Mouse (Mus musculus) limb, embryonic 14.5 days (tissue): Measurements from ENCODE around the gene Zfp444. TPM values are rescaled to one million over a fixed set of nuclear protein-coding genes. Genes with fewer than 3 reads are reported as not detected.

Source experiments
- ATAC-seq: fragments of 200-750 bp; cut with Nextera tagmentation; 2 replicates; pipeline ENCODE4 v1.8.0; 2017; ENCODE audit warnings: low read depth, moderate number of reproducible peaks, moderate TSS enrichment; ENCODE audit not compliant: low FRiP score
- DNase-seq: peaks from one replicate; pipeline ENCODE4 v3.0.0-alpha.2; 2015; ENCODE audit warnings: low spot score
- H3K27ac ChIP-seq: fragments of 300-500 bp; sonication (generic); replicated peaks from 2 replicates; pipeline ENCODE4 v1.5.1; 2014; ENCODE audit warnings: low read depth, mild to moderate bottlenecking, low read length, moderate library complexity, mixed read lengths
- H3K27me3 ChIP-seq: fragments of 300-500 bp; sonication (generic); 2 replicates; pipeline ENCODE4 v1.6.1; 2014; ENCODE audit warnings: low read length, mixed read lengths; ENCODE audit not compliant: control insufficient read depth, insufficient read depth
- H3K36me3 ChIP-seq: fragments of 300-500 bp; sonication (generic); 2 replicates; pipeline ENCODE4 v1.6.1; 2014; ENCODE audit warnings: mild to moderate bottlenecking, low read length, moderate library complexity, mixed read lengths; ENCODE audit not compliant: control insufficient read depth, insufficient read depth
- H3K4me1 ChIP-seq: fragments of 300-500 bp; sonication (generic); 2 replicates; pipeline ENCODE4 v1.6.1; 2014; ENCODE audit warnings: antibody characterized with exemption, low read length, mixed read lengths; ENCODE audit not compliant: control insufficient read depth, insufficient read depth
- H3K4me2 ChIP-seq: fragments of 300-500 bp; sonication (generic); replicated peaks from 2 replicates; pipeline ENCODE4 v1.6.1; 2014; ENCODE audit warnings: low read depth, mild to moderate bottlenecking, low read length, moderate library complexity; ENCODE audit not compliant: severe bottlenecking
- H3K4me3 ChIP-seq: fragments of 300-500 bp; sonication (generic); replicated peaks from 2 replicates; pipeline ENCODE4 v1.5.1; 2014; ENCODE audit warnings: low read length
- H3K9ac ChIP-seq: fragments of 300-500 bp; sonication (generic); 2 replicates; pipeline ENCODE4 v1.6.1; 2014; ENCODE audit warnings: mild to moderate bottlenecking, low read depth, low read length, moderate library complexity; ENCODE audit not compliant: severe bottlenecking
- H3K9me3 ChIP-seq: fragments of 300-500 bp; sonication (generic); 2 replicates; pipeline ENCODE4 v1.6.1; 2016; ENCODE audit warnings: low read length; ENCODE audit not compliant: control insufficient read depth
- POLR2A ChIP-seq: fragments of 200-500 bp; IDR thresholded peaks from 2 replicates; pipeline ENCODE4 v1.8.0; 2012; ENCODE audit warnings: inconsistent platforms, mild to moderate bottlenecking, moderate library complexity, borderline replicate concordance; ENCODE audit not compliant: insufficient read depth, insufficient read length; ENCODE audit errors: extremely low read depth
- WGBS: fragments of 180-500 bp; shearing (Covaris S2); extraction: QIAGEN DNeasy Blood & Tissue Kit; methylation state at CpG from one replicate; pipeline ENCODE4 v1.1.7; 2014; 5-methylcytosine and 5-hydroxymethylcytosine counted together
- polyA plus RNA-seq, 2 experiments: library from polyadenylated mRNA; depleted of rRNA in 1 of 2; stranded (reverse) in 1 of 2; unstranded in 1 of 2; fragments of >200 nt; fragmentation: Nextera tagmentation in 1 of 2; extraction: Ambion mirVana in 1 of 2; gene quantifications; 2 replicates each; pipeline versions ENCODE4 v1.2.1 to v1.2.3; 2012 to 2014

The Zfp444 gene
- polyA plus RNA-seq, 2 experiments: 50.6 to 54.2 TPM

GRCm38 (mm10) chr7:6161541-6161940, 10.5 kb upstream of the Zfp444 start:
- DNase-seq: no peak
- Histone ChIP-seq H3K27me3 (no peaks in the 10 kb centered on the region), H3K4me2 (no peak overlapping the region), H3K9me3 (no peaks in the 10 kb centered on the region), H3K27ac (no peak overlapping the region), H3K36me3 (no peaks in the 10 kb centered on the region), H3K4me1 (peaks cover 3% of the 10 kb centered on the region; the same call in 1 of the 2 replicates), H3K4me3 (no peak overlapping the region), H3K9ac (no peak overlapping the region)
- TF ChIP-seq POLR2A: no peak
- ATAC-seq: no peak
- 65% methylated on average over 3 of the region's 3 CpGs for WGBS

- no peak overlapping the region for H3K4me3 ChIP-seq
- H3K36me3 ChIP-seq: no peaks in the 10 kb centered on the region
- no peak for DNase-seq
- no peaks in the 10 kb centered on the region for H3K4me1 ChIP-seq
- H3K27me3 ChIP-seq: no peaks in the 10 kb centered on the region
- no peak for TF ChIP-seq POLR2A
- no peak overlapping the region for H3K27ac ChIP-seq
- 63% methylated on average over 4 of the region's 4 CpGs for WGBS
- H3K4me2 ChIP-seq: no peak overlapping the region
- H3K9ac ChIP-seq: no peak overlapping the region
- ATAC-seq: no peak
- no peaks in the 10 kb centered on the region for H3K9me3 ChIP-seq
Measured at GRCm38 (mm10) chr7:6162172-6162571, 9.9 kb upstream of the Zfp444 start.

DNA sequence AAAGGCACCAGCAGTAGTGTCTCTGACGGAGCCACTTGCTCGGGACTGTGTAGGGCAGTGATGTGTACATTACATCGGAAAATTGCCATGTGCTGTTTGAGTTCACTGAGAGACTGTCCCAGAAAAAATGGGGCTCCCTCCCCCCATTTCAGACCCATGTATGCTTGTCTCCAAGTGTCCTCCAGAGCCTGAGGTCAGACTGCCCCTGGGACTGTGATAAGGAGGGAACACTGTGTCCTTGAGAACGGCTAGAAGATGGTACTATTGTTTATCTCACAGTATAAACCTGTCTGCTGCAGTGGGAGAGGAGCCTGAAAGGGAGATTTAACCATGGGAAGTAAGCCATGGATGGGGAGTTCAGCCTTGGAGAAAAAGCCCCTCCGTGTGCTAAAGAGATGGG, 7.4 kb upstream of the Zfp444 start:
- WGBS: 61% methylated on average over 5 of the region's 5 CpGs
- Histone ChIP-seq H3K9me3 (no peaks in the 10 kb centered on the region), H3K4me1 (no peaks in the 10 kb centered on the region), H3K27me3 (no peaks in the 10 kb centered on the region), H3K27ac (no peak overlapping the region), H3K9ac (no peak overlapping the region), H3K4me3 (no peak overlapping the region), H3K4me2 (no peak overlapping the region), H3K36me3 (no peaks in the 10 kb centered on the region)
- TF ChIP-seq POLR2A: no peak
- ATAC-seq (no peak), DNase-seq (no peak)

- Histone ChIP-seq H3K4me3 (no peak overlapping the region), H3K4me1 (peaks cover 6% of the 10 kb centered on the region; the same call in 1 of the 2 replicates), H3K27me3 (no peaks in the 10 kb centered on the region), H3K27ac (no peak overlapping the region), H3K9ac (no peak overlapping the region), H3K4me2 (no peak overlapping the region), H3K9me3 (no peaks in the 10 kb centered on the region), H3K36me3 (no peaks in the 10 kb centered on the region)
- DNase-seq: no peak
- TF ChIP-seq POLR2A: no peak
- WGBS: 77% methylated on average over 3 of the region's 3 CpGs
- no peak for ATAC-seq
Measured at GRCm38 (mm10) chr7:6169403-6169802, 2.6 kb upstream of the Zfp444 start.

GRCm38 (mm10) chr7:6170391-6170790, 1.6 kb upstream of the Zfp444 start:
- peaks cover 6% of the 10 kb centered on the region; the same call in 1 of the 2 replicates for H3K4me1 ChIP-seq
- no peak overlapping the region for H3K4me2 ChIP-seq
- H3K9ac ChIP-seq: no peak overlapping the region
- no peak overlapping the region for H3K27ac ChIP-seq
- no peaks in the 10 kb centered on the region for H3K9me3 ChIP-seq
- TF ChIP-seq POLR2A: no peak
- DNase-seq (no peak), ATAC-seq (no peak)
- WGBS: 84% methylated on average over 9 of the region's 9 CpGs
- H3K27me3 ChIP-seq: no peaks in the 10 kb centered on the region
- H3K4me3 ChIP-seq: no peak overlapping the region
- peaks cover 5% of the 10 kb centered on the region for H3K36me3 ChIP-seq

DNA sequence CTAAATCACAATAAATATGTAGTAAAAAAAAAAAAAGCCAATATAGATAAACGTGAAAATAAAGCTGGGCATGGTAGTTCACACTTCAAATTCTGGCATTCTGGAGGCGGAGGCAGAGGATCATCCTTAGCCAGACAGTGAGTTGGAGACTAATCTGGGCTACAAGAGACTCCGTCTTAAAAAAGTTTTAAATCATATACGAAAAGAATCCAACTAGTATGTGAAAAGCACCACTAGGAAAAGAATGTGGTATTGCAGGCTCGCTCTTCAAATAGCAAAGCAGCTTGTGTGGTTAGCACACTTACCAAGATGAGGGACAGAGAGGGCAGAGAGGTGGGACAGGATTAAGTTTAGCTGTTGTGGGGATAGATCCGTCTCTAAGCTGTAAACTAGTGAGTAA, 1.2 kb upstream of the Zfp444 start:
- DNase-seq (no peak), ATAC-seq (no peak)
- peaks cover 6% of the 10 kb centered on the region; the same call in 1 of the 2 replicates for H3K4me1 ChIP-seq
- no peaks in the 10 kb centered on the region for H3K9me3 ChIP-seq
- H3K4me3 ChIP-seq: peak overlapping the region; percentile 71; the same call in 1 of the 2 replicates
- 50% methylated on average over 6 of the region's 6 CpGs for WGBS
- peaks cover 9% of the 10 kb centered on the region for H3K36me3 ChIP-seq
- 0 out of 2 replicates have a peak overlapping the region, but pooled peaks have one; percentile 47 for H3K9ac ChIP-seq
- H3K27me3 ChIP-seq: no peaks in the 10 kb centered on the region
- H3K27ac ChIP-seq: no peak overlapping the region
- peak overlapping the region; percentile 79 for H3K4me2 ChIP-seq
- no peak for TF ChIP-seq POLR2A
